Mouse (Mus musculus): ENCODE data around the gene Nr2c2.

GRCm38 (mm10) chr6:92082756-92083155 lies 8.4 kb upstream of the Nr2c2 start:
- TF ChIP-seq GATA1 (IDR thresholded peaks at IDR 0.05; ENCODE audit: borderline replicate concordance, low read length) (no peak), FLI1 (IDR thresholded peaks at IDR 0.05; ENCODE audit: low read length) (no peak)

Data from megakaryocyte, embryonic 14.5 days (primary cell).